Mouse (Mus musculus) kidney, adult 2 months (tissue): ENCODE data around the gene Cd83.

Experiments used
- CTCF ChIP-seq: fragments of 200-500 bp; conservative IDR thresholded peaks from 2 replicates; pipeline ENCODE4 v1.5.1; 2011; ENCODE audit warnings: low read depth, mild to moderate bottlenecking, control low read depth, low read length, moderate library complexity, mixed read lengths; ENCODE audit not compliant: insufficient read depth, insufficient read length
- POLR2A ChIP-seq: fragments of 200-500 bp; IDR thresholded peaks from one replicate; pipeline ENCODE4 v1.6.1; 2011; ENCODE audit warnings: low read depth, low read length, control low read depth

- TF ChIP-seq CTCF (no peak), POLR2A (no peak)
Observed at GRCm38 (mm10) chr13:43828648-43829047, 44.1 kb downstream of the Cd83 start.
